Mouse (Mus musculus): ENCODE results near the gene Chfr.
"Not testable (repeated sequence)": the region's sequence is repeated elsewhere in the genome, so short reads cannot be mapped to it uniquely, and the experiment has no call there.

Gene Chfr

DNA sequence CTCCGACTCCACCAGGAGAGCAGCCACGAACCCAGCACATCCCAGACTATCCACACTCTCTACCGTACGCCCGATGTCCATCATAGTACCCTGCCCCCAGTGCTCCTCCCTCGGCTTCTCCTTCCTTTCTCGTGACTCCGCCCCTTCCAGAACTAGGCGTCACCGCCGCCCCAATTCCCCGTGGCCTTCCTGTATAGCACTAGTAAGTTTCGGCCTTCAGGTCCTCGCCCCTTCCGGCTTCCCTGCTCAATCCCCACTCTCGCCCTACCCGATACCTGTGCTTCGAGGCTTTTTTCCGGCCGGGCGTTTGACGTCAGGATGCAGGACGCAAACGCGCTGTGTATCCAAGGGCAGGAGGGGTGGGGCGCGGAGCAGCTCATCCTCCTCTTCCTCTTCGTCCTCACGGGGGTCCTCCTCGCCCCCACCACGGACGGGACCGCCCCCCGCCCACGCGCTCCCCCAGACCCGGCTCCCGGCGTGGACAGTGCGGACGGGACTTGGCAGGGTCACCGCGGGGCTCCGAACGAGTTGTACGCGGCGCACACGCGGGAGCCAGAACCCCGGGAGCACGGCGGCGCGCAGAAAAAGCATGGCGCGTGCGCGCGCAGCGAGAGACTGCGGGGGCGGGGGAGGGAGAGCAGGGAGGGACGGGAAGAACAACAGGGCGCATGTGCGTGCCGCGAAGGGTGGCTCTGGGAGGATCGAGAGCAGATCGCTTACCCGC, 27.9 kb upstream of the Chfr start, which contains the start of gene Gtpbp6:
TSS of gene Gtpbp6 (minus strand) at position 617 of the 724 bp plus-strand sequence.
- peak; percentile 82 to 85 for DNase-seq (ENCODE audit: low spot score in 2 of 2)

DNA sequence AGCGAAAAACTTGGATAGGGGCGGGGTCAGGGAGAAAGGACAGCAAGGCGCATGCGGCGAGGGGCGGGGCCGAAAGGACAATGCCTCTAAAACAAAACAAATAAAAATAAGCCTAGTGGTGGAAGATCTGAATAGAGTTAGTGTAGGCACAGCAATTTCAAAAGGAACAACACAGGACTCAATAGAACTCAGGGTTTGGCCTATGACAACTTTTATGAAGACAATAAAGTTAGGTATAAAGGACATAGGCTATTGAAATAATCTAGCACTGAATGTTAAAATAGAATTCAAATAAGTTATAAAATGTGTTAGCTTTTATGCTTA, 27.4 kb upstream of the Chfr start:
- peak in 1 of 2 experiments; percentile 93 for DNase-seq (ENCODE audit: low spot score in 2 of 2)

DNA sequence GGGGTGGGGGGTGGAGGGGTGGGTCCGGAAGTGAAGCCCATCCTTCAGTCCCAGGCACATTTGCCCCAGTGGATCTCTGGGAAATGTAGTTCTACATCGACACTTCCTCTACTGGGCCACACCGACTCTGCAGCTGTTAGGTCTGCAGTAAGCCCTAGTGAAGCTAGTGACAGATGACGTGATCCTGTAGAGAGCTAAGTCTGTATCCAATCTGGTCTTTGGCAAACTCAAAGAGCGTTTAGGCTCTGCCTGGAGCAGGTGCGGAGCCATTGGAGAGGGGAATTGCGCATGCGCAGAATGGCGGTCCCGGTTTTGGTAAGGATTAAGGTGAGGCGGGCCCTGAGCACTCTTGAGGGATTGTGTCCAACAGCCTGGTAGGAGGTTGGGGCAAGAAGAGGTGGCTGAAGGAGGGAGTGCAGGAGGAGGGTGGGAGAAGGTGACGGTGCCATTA, 25.6 kb upstream of the Chfr start, which contains the start of gene Zfp605:
TSS of gene Zfp605 (plus strand) at position 102 of the 451 bp plus-strand sequence.
- DNase-seq (ENCODE audit: low spot score in 2 of 2), result peak; percentile 75 to 82

DNA sequence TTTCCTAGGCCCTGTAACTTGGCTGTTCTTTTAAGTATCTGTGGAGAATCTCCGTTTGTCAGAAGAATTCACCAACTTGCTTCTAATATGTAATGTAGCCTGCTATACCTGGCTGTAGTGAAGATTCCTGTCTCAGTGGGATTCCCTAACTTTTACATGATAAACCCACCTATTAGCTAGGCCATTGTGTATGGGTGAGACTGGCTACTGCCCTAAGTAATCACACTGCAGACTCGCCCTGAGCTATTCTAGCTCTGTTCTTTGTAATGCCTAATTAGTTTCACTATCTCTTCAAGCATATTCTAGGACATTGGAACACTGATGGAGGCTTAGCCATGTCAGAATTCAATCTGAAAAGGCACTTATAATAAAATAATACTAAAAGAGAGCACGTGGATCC, 13.3 kb upstream of the Chfr start:
- DNase-seq (ENCODE audit: low spot score in 2 of 2), result not testable (repeated sequence)

DNA sequence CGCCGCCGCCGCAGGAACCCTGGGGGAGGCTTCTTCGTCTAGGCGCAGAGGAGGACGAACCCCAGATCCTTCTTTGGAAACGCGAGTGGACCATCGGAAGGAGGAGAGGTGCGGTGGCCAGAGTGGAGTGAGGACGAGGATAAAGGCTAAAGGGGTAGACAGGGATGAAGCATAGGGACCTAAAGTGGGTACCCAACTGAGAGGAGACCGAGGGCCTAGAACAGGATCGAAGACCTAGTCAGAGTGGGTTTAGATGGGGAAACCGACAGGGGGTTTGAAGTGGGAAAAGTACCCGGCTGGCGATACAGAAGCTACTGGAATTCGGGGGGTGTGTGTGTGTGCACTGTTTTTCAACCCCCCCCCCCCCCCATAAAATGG, 434 bp downstream of the Chfr start:
- DNase-seq (ENCODE audit: low spot score in 2 of 2), result no peak

DNA sequence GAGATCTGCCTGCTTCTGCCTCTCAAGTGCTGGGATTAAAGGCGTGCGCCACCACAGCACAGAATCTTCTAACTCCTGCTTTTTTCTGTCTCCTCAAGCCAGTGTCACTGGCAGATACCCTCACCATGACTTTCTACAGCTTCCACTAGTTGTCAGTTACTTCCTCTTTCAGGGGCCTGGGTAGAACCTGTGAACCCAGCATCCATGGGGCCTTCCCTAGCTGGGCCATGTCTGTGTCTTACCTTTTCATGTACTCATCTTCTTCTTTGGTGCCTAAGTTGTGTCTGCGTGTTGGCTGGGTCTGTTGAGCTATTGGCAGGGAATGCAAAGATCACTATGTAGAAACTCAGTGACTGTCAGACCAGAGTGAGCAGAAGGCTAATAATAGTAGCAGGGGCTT, 2.2 kb downstream of the Chfr start:
- DNase-seq (ENCODE audit: low spot score in 2 of 2), result no peak

DNA sequence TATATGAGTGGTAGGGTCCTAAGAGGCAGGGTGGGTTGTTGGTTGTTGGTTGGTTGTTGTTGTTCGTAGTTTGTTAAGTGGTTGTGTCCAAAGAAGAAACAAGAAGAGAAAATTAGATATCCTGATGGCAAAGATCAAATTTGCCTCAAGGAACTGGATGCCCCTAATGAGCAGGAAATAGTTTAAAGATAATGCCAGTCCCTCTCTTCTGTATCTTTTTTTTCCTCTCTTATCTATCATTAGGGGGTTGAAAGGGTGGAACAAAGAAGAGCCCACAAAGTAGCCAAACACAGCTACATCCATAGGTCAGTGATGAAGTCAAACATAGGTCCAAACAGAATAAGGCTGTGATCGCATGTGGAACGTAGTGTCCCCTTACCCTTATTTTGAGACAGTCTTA, 3.7 kb downstream of the Chfr start:
- DNase-seq (ENCODE audit: low spot score in 2 of 2), result no peak

DNA sequence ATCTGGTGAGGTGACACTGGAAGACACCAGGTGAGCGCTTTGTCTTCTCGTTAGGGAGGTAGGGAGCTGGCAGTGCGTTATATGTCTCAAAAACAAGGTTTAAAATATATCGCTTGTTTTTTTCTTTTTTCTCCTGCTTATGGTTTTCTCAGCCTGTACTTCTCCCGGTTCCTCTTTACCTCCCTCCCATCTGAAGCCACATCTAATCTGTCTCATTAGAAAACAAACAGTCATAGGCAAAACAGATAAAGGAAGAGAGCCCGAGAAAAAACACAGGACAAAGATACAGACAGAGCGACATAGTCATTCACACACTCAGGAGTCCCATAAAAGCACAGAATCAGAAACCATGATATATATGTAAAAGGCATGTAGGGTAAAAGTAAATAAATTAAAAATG, 4.8 kb downstream of the Chfr start:
- no peak for DNase-seq (ENCODE audit: low spot score in 2 of 2)

DNA sequence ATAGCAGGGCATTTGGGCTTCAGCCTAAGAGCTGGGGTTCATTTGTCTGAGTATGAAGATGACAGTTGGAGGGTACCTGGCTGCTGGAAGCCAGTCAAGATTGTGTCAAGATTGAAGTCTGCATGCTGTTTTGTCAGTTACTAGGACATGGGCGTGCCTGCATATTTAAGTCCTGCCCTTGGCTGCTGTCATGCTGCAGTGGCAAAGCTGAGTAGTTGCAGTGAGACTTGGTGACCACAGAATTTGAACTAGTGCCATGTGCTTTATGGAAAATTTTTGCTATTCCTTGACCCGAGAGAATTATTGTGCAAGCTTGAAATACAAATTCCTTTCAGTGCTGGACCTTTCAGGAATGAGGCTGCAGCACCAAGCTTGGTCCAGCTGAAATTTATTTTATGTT, 6.7 kb downstream of the Chfr start:
- DNase-seq (ENCODE audit: low spot score in 2 of 2), result no peak

DNA sequence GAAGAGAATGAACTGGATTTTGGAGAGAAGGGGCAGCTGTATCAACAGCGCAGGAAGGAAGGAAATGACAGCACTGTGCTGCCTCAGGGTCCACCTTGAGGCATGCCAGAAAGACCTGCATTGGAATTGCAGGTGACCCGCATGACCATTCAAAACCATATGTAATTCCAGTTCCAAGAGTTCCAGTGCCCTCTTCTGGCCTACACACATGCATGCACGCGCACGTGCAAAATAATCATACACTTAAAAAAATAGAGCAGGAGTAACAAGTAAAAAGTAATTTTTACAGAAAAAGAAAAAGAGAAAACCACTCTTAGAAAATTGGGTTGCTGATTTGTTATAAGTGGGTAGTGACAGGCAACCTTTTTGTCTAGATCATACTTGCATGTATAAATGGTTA, 7.4 kb downstream of the Chfr start:
- no peak for DNase-seq (ENCODE audit: low spot score in 2 of 2)

DNA sequence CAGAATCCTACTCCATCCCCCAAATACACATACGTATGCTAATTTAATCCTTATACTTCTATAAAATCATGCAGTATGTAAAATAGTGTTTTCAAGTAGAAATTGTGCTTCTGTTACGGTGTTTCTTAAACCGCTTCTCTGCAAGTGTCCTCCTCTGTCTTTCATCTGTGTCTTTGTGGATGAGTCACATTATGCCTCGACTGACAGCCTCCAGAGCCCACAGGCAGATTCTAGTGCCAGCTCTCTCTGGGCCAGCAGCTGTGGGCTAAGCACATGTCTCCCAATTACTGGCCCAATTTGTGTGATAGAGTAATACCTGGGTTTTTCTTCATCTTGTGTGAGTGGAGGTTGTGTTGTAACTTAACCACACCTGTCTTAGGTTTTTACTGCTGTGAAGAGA, 33.7 kb downstream of the Chfr start:
- DNase-seq (ENCODE audit: low spot score in 2 of 2), result no peak

DNA sequence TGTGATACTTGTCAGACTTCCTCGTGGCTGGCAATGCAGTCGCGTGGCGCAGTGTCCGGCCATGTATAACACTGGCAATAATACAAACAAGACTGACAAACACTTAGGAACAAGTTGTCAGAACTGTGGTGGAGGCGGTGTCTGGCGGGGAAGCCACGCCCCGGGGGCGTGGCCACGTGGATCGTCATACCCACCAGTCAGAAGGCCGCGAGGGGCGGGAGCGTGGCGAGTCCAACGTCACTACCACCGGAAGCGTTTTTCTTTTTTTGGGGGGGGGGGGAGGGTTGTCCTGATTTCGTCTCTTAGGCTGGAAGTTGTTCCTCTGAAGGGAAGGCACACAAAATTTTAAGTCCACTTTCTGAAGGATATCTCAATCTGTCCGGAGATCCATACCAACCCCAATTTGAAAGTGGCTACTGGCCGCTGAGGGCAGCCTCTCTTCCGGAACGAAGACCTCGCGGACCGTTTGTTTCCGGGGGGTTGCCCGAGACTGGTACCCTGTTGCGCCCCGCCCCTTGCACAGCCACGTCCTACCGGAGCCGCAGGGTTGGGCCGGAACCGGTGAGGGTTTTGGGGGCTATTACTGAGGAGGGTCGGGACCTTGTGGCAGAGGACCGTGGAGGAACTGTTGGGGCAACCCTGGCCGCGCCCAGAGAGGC, 40.8 kb downstream of the Chfr start, which contains the start of gene Golga3:
TSS of gene Golga3 (plus strand) at position 340 of the 659 bp plus-strand sequence.
- DNase-seq (ENCODE audit: low spot score in 2 of 2), result peak; percentile 89 to 93

DNA sequence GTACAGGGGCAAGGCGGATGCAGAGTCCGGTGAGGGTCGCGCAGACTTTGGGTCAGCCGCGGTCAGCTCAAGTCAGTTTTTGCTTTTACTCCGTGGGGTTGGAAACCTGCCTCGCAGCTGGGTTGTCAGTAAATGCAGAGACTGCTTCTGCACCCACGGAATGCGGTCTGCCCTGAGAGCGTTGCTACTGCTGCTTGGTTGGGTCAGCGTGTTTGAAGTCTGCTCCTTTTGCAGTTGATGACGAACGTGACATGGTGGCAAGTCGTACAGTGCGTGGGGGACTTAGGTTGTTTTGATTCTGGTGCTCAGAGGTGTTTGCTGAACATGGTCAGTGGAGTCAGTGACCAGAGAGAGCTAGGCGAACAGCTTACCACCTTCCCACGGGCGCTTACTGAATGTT, 41.4 kb downstream of the Chfr start:
- no peak for DNase-seq (ENCODE audit: low spot score in 2 of 2)

DNA sequence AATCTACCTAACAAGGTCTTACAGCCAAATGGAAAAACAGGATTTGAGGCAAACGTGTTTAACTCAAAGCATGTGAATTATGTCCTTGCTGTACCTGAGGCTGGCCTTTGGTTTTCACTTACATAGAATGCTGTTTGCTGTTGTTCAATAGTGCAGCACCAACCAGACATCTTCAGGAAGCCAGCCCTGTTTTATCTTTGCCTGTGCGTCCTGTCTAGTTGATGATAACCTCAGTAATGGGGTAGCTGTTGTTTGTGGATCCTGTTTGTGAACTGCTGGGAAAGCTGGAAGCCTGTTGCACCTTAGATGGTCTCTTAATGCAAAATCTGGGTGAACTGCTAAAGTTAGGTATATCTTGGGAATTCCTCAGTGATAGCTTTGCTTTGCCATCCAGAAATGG, 43.0 kb downstream of the Chfr start:
- no peak for DNase-seq (ENCODE audit: low spot score in 2 of 2)

DNA sequence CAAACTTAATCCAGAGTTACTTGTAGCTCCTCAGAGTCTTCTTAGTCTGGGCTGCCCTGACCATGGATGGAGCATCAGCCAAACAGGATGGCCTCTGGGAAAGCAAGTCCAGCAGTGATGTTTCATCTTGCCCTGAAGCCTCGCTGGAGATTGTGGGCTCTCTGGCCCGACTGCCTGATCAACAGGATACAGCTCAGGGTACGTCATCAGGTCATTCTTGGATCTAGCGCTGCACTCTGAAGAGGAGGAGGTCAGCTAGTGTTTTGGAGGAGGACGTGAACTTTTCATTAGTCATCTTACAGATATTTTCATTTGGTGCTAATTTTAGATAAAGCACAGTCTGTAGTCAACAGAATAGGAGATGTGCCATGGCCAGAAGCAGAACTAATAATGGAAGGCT, 46.1 kb downstream of the Chfr start:
- DNase-seq (ENCODE audit: low spot score in 2 of 2), result no peak

DNA sequence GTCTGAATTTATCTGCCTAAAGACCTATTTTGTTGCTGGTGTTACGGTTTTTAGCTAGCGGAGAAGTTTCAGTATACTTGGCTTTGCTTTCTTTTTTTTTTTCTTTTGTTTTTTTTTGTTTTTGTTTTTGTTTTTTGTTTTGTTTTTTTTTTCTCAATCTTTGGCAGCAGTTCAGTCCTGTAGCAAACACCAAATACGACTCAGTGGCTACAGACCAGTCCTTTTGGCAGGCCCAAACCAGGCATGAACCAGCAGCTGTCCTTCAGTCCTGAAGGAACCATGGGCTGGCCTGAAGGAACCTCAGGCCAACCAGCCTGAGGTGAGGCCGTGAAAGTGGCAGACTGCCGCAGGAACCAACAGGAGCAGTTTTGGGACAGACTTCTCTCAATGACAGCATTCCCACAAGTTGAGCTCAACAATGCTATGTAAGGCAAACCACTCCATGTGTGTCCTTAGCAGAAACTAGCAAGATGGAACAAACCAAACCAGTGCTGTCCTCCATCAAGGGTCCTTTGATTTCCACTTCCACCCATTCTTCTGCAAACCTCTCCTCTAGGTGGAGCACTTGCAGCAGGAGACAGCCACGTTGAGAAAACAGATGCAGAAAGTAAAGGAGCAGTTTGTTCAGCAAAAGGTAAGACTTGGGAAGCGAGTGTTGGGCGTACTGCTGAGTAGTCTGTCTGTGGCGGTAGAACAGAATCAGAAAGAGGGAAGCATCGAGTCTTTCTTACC, 67.7 kb downstream of the Chfr start:
- peak in 1 of 2 experiments; percentile 4 for DNase-seq (ENCODE audit: low spot score in 2 of 2)

DNA sequence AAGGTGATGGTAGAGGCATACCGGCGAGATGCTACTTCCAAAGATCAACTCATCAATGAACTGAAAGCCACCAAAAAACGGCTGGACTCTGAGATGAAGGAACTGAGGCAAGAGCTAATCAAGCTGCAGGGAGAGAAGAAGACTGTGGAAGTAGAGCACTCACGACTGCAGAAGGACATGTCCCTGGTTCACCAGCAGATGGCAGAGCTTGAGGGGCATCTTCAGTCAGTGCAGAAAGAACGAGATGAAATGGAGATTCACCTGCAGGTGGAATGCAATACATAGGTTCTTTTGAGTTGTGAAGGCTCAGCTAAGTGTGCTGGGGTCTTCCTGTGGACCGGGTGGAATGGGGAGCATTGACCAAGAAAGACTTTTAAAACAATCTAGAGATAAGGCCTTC, 69.1 kb downstream of the Chfr start:
- DNase-seq (ENCODE audit: low spot score in 2 of 2), result no peak

DNA sequence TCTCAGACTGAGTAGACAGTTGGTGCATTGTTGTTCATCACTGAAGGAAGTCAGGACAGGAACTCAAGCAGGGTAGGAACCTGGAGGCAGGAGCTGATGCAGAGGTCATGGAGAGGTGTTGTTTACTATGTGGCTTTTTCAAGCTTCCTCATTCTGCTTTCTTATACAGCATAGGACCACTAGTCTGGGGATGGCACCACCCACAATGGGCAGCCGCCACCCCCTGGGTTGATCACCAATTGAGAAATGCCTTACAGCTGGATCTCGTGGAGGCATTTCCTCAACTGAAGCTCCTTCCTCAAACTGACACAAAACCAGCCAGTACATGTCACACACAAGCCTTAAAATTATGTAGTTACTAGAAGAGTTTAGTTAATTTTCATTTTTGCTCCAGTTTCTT, 75.7 kb downstream of the Chfr start:
- no peak for DNase-seq (ENCODE audit: low spot score in 2 of 2)

DNA sequence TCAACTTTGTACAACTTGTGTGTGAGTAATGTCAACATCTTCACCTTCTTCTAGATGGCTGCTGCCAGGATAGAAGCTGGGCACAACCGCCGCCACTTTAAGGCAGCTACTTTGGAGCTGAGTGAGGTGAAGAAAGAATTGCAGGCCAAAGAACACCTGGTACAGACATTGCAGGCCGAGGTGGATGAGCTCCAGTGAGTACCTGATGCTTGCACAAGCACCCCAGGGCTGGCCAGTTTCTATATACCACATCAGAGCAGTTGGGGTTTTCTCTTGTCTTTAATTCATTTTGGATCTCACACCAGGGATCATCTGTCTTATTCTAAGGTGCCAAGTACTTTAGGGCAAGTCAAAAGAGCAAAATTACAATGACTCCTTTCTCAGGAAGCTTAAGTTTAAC, 81.1 kb downstream of the Chfr start:
- DNase-seq (ENCODE audit: low spot score in 2 of 2), result no peak

DNA sequence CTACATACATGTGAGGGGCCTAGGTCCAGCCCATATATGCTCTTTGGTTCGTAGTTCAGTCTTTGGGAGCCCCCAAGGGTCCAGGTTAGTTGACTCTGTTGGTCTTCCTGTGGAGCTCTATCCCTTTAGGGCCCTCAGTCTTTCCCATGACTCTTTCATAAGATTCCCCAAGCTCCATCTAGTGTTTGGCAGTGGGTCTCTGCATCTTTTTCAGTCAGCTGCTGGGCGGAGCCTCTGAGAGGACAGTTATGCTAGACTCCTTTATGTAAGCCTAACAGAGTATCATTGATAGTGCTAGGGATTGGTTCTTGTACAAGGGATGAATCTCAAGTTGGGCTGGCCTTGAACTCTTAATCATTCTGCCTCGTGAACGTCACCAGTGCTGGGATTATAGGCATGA, 84.7 kb downstream of the Chfr start:
- DNase-seq (ENCODE audit: low spot score in 2 of 2), result no peak

Measured in natural killer cell, adult 2 months (primary cell).